Mouse (Mus musculus) cerebellum, adult 9-10 months (tissue): ENCODE data around the gene Sesn1.
"Not testable (repeated sequence)": the region's sequence is repeated elsewhere in the genome, so short reads cannot be mapped to it uniquely, and the experiment has no call there.

ENCODE experiments used
- DNase-seq: peaks from one replicate; pipeline ENCODE4 v3.0.0; 2022

Gene Sesn1

GRCm38 (mm10) chr10:41822573-41823281 lies 13.0 kb downstream of the Sesn1 start:
- DNase-seq, result no peak

DNA sequence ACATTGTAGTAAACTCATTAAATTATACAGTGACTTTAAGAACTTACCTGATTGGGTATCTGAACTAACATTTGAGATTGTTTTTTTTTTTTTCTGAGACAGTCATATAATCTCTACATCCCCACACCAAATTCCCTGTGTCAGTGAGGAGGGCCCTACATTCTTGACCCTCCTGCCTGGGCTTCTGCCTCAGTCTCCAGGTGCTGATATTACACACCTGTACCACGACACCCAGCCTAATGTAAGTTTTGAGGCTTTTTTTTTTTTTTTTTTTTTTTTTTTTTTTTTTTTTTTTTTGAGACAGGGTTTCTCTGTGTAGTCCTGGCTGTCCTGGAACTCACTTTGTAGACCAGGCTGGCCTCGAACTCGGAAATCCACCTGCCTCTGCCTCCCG lies 13.5 kb downstream of the Sesn1 start:
- DNase-seq, result not testable (repeated sequence)

DNA sequence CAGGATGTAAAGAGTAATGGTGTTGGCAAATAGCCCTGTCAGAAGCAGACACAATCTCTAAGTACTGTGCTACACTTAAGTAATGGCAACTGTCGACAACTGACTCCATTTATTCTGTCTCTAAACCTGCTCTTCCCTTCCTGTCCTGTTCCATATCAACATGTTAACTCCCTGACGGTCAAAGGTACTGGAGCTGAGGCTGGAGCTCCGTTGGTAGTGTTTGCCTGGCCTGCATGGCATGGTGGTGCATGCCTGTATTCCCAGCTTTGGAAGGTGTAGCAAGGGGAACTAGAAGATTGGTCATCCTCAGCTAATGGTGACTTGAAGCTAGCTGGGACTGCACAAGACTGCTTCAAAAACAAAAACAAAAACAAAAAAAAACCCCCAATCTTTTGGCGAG lies 14.2 kb downstream of the Sesn1 start:
- DNase-seq, result no peak

GRCm38 (mm10) chr10:41825041-41825440 lies 15.3 kb downstream of the Sesn1 start:
- no peak for DNase-seq

DNA sequence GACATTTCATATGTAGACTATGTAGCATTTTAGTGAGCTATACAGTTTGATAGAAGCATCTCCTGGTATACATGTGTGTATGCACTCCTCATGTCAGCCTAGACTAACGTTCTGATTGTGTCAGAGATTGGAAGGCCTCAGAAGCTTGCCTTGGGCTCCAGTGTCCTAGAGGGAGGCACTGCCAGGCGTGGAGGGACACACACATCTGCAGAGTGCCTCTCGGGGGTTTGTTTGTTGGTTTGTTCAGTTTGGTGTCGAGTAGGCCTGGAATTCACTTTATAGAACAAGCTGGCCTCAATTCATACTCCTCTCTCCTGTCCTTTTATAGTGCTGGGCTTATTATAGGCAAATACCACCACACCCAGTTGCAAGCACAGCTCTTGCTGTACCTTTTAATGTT lies 16.3 kb downstream of the Sesn1 start:
- no peak for DNase-seq

DNA sequence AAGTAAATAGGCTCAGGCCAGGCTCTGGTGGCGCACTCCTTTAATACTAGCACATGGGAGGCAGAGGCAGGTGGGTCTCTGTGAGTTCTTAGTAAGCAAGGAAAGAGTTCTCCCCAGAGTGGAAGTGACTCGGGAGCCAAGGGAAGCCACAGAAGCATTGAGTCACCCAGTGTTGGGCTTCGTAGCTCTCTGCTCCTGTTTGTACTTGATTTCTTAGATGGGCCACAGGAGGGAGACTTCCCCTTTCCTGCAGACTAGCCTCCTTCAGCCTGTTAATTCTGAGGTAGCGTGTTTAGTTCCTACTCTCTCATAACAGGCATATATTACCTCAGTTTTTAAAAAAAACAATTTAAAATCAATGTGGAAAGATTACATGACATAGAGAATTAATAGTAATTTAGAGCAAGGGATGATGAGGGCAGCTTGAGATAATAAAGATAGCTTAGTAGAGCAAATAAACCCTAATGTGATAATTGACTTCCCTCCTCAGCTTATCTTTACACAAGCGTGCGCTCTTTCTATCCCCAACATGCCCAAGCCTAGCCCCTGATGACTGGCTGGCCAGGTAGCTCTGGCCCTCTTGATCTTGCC lies 16.9 kb downstream of the Sesn1 start:
- DNase-seq, result no peak

- DNase-seq, result no peak
Observed at GRCm38 (mm10) chr10:41827784-41828183, 18.0 kb downstream of the Sesn1 start.

GRCm38 (mm10) chr10:41829191-41829590 lies 19.5 kb downstream of the Sesn1 start:
- no peak for DNase-seq

GRCm38 (mm10) chr10:41829980-41830379 lies 20.2 kb downstream of the Sesn1 start:
- no peak for DNase-seq

- no peak for DNase-seq
Observed at GRCm38 (mm10) chr10:41830445-41830844, 20.7 kb downstream of the Sesn1 start.

DNA sequence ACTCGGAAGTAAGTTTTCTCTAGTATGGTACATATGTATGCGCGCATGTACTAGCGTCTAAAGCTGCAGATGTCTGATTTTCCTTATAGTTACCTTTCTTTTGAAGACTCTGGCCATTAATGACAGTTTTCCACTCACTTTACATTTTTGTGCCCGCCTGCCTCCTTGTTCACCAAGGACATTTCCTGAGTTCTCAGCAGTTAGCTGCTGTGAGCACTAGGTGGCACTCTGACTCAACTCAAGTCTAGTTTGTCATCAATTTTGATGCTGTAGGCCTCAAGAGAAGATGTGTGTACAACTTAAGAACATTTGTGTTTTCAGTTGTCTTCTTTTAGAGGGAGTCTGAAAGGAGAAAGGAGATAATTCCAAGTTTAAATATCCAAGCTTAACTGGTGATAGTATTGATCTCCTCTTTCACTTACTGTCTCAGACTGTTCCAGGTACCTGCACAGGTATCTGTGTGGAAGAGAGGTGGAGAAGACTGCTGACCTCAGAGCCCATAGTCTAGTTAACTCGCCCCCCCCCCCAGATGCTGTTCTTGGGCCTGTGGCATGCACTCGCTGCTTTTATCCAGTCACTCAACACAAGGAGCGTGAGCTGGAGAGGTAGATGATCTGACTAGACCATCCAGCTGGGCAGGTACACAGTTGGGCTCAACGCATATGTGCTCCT lies 21.3 kb downstream of the Sesn1 start:
- peak; percentile 89 for DNase-seq

- DNase-seq, result no peak
Observed at GRCm38 (mm10) chr10:41832191-41832590, 22.5 kb downstream of the Sesn1 start.

DNA sequence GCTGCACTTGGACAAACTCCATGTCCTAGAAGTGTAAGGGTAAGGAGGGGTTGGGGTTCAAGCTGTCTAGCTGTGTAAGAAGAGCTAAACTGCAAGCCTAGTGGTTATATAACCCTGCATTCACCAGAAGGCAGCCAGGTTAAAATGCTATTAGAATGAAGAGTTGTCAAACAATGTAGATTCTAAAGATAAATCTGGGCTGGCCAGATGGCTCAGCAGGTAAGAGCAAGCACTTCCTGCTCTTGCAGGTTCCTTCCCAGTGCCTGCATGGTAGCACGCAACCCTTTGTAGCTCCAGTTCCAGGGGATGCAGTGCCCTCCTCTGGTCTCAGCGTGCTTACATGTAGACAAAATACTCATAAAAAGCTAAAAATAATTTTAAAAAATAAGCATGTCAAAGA lies 24.4 kb downstream of the Sesn1 start:
- peak; percentile 84 for DNase-seq

DNA sequence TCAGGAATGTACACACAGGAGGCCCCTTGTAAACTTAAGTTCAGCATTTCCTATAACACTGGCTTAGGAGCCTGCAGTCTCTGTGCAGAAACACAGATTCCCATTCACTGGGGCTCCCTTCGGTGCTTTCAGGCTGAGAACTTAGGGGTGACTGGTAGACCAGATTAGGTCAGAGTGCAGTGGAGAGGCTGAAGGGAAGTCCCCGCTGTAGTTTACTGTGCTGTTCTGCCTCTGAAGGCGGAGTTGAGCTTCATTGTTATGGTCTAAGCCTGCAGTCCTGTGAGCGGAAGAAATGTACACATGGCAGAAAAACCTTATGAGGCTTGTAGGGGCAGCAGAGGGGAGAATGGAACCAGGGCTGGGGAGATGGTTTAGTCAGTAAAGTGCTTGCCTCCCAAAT lies 29.2 kb downstream of the Sesn1 start:
- no peak for DNase-seq

- no peak for DNase-seq
Observed at GRCm38 (mm10) chr10:41847737-41848136, 38.0 kb downstream of the Sesn1 start.

GRCm38 (mm10) chr10:41848721-41849120 lies 39.0 kb downstream of the Sesn1 start:
- no peak for DNase-seq

- DNase-seq, result no peak
Observed at GRCm38 (mm10) chr10:41859820-41860219, 50.1 kb downstream of the Sesn1 start.

GRCm38 (mm10) chr10:41860275-41860688 lies 50.5 kb downstream of the Sesn1 start:
- DNase-seq, result peak; percentile 88

DNA sequence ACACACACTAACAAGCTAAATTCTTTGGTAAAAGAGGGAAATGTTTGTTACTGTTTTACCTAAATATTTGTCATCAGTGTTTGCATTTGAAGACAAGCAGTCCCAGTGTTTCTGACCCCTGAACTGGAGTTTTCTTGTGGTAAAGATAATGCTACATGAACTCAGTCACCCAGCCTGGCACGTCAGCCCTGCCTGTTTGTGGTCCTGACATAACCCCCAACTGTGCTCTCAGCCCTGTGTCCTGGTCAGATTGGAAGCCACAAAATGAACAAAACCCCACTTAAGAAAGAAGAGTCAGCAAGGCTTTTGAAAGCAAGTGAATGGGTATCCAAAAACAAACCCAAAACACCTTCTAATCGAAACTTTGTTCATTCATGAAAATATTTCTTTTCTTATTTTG lies 53.3 kb downstream of the Sesn1 start:
- DNase-seq, result no peak

DNA sequence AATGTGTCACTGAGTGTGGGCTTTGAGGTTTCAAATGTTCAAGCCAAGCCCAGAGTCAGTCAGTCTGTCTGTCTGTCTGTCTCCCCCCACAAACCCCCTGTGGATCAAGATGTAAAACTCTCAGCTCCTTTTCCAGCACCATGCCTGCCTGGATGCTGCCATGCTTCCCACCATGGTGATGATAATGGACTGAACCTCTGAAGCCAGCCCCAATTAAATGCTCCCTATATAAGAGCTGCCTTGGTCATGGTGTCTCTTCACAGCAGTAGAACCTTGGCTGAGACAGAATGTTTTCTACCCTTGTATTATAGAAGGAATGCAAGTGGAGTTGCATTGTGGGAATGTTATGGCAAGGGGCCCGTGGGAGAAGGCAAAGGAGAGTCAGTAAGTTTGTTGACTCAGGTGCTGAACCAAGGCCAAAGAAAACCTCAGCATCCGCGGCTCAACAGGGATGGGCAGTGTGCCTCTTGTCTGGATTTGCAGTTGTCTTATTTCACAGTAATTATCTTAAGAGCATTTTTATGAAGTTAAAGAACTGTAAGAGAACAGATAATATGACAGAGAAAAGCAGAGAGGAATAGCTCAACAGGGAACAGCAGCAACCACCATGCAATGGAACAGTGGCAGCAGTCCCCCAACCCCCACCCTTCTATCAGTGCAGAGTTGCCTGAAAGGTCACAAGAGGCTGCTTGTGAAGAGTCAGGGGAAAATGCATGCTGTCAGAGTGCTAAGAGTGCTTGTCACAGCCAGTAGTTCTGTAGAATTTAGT lies 56.5 kb downstream of the Sesn1 start:
- DNase-seq, result no peak

DNA sequence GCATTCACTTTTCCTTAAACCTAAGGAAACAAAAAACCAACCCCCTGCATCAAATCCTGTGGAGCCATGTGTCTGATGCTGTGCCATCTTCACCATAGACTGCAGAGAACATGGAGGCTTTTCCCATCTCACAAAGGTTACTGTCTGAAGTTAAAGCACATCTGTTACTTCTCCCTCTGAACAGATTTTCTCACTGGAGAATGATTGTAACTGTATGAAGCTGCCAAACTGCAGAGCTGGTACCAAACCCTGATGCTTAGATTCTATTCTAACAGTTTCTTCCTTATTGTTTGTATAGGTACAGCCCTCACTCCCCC lies 57.1 kb downstream of the Sesn1 start:
- DNase-seq, result no peak

DNA sequence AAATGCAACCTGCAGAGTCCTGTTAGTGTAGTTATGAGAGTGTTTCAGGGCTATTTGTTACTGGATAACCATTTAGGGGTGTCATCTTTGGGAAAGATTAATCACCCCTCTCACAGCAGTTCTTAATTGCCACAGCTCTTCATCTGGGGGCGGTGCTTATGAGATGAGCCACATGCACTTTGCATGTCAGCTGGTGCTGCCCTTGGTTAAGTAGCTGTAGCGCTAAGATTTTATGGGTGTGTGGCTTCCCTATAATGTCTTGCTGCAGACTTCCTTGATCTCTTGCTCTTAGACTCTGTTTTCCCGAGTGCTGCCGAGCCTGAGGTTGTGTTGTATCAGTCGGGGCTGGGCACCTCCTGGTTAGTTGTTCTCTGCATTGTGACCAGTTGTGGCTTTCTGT lies 58.2 kb downstream of the Sesn1 start:
- DNase-seq, result no peak

DNA sequence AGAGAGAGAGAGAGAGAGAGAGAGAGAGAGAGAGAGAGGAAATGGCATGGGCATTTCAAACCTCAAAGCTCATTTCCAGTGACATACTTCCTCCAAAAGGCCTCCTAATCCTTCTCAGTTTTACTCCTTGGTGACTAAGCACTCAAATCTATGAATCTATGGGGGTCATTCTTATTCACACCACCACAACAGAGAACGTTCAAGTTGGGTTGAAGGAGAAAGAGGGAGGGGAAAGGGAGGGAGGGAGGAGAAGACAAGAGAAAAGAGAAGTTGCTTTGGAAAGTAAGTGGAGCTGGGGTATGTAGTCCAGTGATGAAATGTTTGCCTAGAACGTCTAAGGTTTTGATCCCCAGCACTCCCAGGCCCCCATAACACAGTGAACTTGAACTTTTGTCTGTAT lies 60.4 kb downstream of the Sesn1 start:
- no peak for DNase-seq

DNA sequence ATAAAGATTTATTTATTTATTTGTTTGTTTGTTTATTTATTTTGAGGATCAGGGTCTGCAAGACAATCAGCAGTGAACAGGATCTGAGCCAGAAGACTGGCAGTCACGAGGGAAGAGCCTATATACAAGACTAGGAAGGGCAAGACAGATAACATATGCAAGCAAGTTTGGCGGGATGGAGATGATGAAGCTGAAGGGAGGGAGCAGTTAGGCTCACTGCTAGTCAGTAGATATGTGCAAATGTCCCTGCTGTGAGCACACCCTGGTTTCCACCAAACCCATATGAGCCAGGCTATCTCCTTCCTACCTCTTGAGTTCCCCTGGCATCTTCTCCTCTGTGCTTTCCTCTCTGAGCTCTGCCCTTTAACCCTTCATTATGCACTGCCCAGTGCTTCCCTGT lies 61.8 kb downstream of the Sesn1 start:
- no peak for DNase-seq
